Mouse (Mus musculus): ENCODE measurements around the gene Prdm16. TPM values are rescaled to one million over a fixed set of nuclear protein-coding genes. Genes with fewer than 3 reads are reported as not detected.

The Prdm16 gene
- total and polyA plus RNA-seq, 3 experiments, result not detected

GRCm38 (mm10) chr4:154331271-154331670 is 305.4 kb downstream of the Prdm16 start:
- H3K9me3 ChIP-seq (replicated peaks; ENCODE audit: low read length), result peaks cover 92% of the 10 kb centered on the region
- H3K27ac ChIP-seq (ENCODE audit: insufficient read depth, low read depth), result no peak overlapping the region
- TF ChIP-seq ELF1 (IDR thresholded peaks at IDR 0.05; ENCODE audit: low read depth, low read length), result no peak
- TF ChIP-seq MAFK (IDR thresholded peaks at IDR 0.05; ENCODE audit: insufficient replicate concordance, low read length), result no peak
- no peak for TF ChIP-seq CHD2 (IDR thresholded peaks at IDR 0.05; ENCODE audit: low read length)
- no peak for TF ChIP-seq MAZ (IDR thresholded peaks at IDR 0.05; ENCODE audit: low read depth, low read length)
- no peak for TF ChIP-seq CHD1 (IDR thresholded peaks at IDR 0.05; ENCODE audit: low read depth, low read length)
- H3K36me3 ChIP-seq (replicated peaks in 1 of 2; ENCODE audit: control insufficient read depth in 1 of 2, insufficient read depth in 1 of 2, low read length in 1 of 2), result no peaks in the 10 kb centered on the region
- dilution Hi-C loops (cut with MboI; ENCODE audit: extremely low pct_ligation_motif_present, extremely low pct_unique_long_range_greater_than_20kb, low sequenced_read_pairs) (no loop called here), in situ Hi-C loops (cut with MboI; ENCODE audit: low pct_ligation_motif_present, low pct_unique_long_range_greater_than_20kb, low sequenced_read_pairs) (no loop called here)
- no peaks in the 10 kb centered on the region for H3K27me3 ChIP-seq (replicated peaks)
- no peaks in the 10 kb centered on the region for H3K79me2 ChIP-seq (replicated peaks; ENCODE audit: control insufficient read depth, extremely low read depth, insufficient read depth, poor library complexity, severe bottlenecking)
- no peak for DNase-seq (ENCODE audit: extremely low read depth)
- no peak overlapping the region for H3K9ac ChIP-seq (ENCODE audit: insufficient read depth, low read depth)
- no peaks in the 10 kb centered on the region for H3K4me1 ChIP-seq (ENCODE audit: control insufficient read depth in 1 of 2, insufficient read depth in 2 of 2)
- H3K4me2 ChIP-seq (ENCODE audit: insufficient read depth, low read depth, poor library complexity, severe bottlenecking), result no peak overlapping the region
- H3K4me3 ChIP-seq (replicated peaks in 1 of 3; ENCODE audit: low read depth in 2 of 3, low read length in 2 of 3, poor library complexity in 1 of 3), result no peak overlapping the region

- dilution Hi-C loops (cut with MboI; ENCODE audit: extremely low pct_ligation_motif_present, extremely low pct_unique_long_range_greater_than_20kb, low sequenced_read_pairs), result no loop called here
- Histone ChIP-seq H3K9ac (ENCODE audit: insufficient read depth, low read depth) (no peak overlapping the region), H3K36me3 (replicated peaks in 1 of 2; ENCODE audit: control insufficient read depth in 1 of 2, insufficient read depth in 1 of 2, low read length in 1 of 2) (no peaks in the 10 kb centered on the region), H3K9me3 (replicated peaks; ENCODE audit: low read length) (peaks cover 92% of the 10 kb centered on the region), H3K4me2 (ENCODE audit: insufficient read depth, low read depth, poor library complexity, severe bottlenecking) (no peak overlapping the region), H3K4me3 (replicated peaks in 1 of 3; ENCODE audit: low read depth in 2 of 3, low read length in 2 of 3, poor library complexity in 1 of 3) (no peak overlapping the region), H3K27me3 (replicated peaks) (no peaks in the 10 kb centered on the region), H3K4me1 (ENCODE audit: control insufficient read depth in 1 of 2, insufficient read depth in 2 of 2) (no peaks in the 10 kb centered on the region), H3K79me2 (replicated peaks; ENCODE audit: control insufficient read depth, extremely low read depth, insufficient read depth, poor library complexity, severe bottlenecking) (no peaks in the 10 kb centered on the region), H3K27ac (ENCODE audit: insufficient read depth, low read depth) (no peak overlapping the region)
- in situ Hi-C loops (cut with MboI; ENCODE audit: low pct_ligation_motif_present, low pct_unique_long_range_greater_than_20kb, low sequenced_read_pairs), result no loop called here
- no peak for DNase-seq (ENCODE audit: extremely low read depth)
- no peak for TF ChIP-seq IRF4 (IDR thresholded peaks at IDR 0.05; ENCODE audit: low read depth, low read length)
- TF ChIP-seq ELF1 (IDR thresholded peaks at IDR 0.05; ENCODE audit: low read depth, low read length), result no peak
- no peak for TF ChIP-seq CTCF (conservative IDR thresholded peaks at IDR 0.05 in 1 of 2, IDR thresholded peaks at IDR 0.05 in 1 of 2; ENCODE audit: low read depth in 2 of 2, low read length in 2 of 2)
- no peak for TF ChIP-seq ETS1 (conservative IDR thresholded peaks at IDR 0.05; ENCODE audit: low read depth, low read length)
- TF ChIP-seq EP300 (IDR thresholded peaks at IDR 0.05; ENCODE audit: low read length), result no peak
- no peak for TF ChIP-seq USF2 (conservative IDR thresholded peaks at IDR 0.05; ENCODE audit: low read depth, low read length)
- TF ChIP-seq E2F4 (IDR thresholded peaks at IDR 0.05; ENCODE audit: insufficient replicate concordance, low read depth, low read length), result no peak
- TF ChIP-seq BHLHE40 (IDR thresholded peaks at IDR 0.05; ENCODE audit: low read depth, low read length), result no peak
- TF ChIP-seq TCF12 (IDR thresholded peaks at IDR 0.05; ENCODE audit: low read depth, low read length), result no peak
- no peak for TF ChIP-seq NRF1 (IDR thresholded peaks at IDR 0.05; ENCODE audit: low read depth, low read length)
- no peak for TF ChIP-seq POLR2AphosphoS2 (IDR thresholded peaks at IDR 0.05; ENCODE audit: low read depth, low read length)
- TF ChIP-seq MAFK (IDR thresholded peaks at IDR 0.05; ENCODE audit: insufficient replicate concordance, low read length), result no peak
- no peak for TF ChIP-seq UBTF (IDR thresholded peaks at IDR 0.05; ENCODE audit: low read depth, low read length)
- no peak for TF ChIP-seq NELFE (IDR thresholded peaks at IDR 0.05; ENCODE audit: low read depth, low read length)
- no peak for TF ChIP-seq MAZ (IDR thresholded peaks at IDR 0.05; ENCODE audit: low read depth, low read length)
- no peak for TF ChIP-seq MYC (IDR thresholded peaks at IDR 0.05; ENCODE audit: low read depth, low read length)
- no peak for TF ChIP-seq ZMIZ1 (IDR thresholded peaks at IDR 0.05; ENCODE audit: low read depth, low read length)
- no peak for TF ChIP-seq JUN (IDR thresholded peaks at IDR 0.05; ENCODE audit: insufficient read depth, low read depth, low read length)
- TF ChIP-seq SMC3 (IDR thresholded peaks at IDR 0.05; ENCODE audit: low read depth, low read length), result no peak
Observed at GRCm38 (mm10) chr4:154330001-154330400, 306.7 kb downstream of the Prdm16 start.
